Mouse (Mus musculus) c-Kit-positive CD71-positive TER-119-negative erythroid progenitor cells, embryonic 14.5 days (primary cell): ENCODE data around the gene Zfp385c.
"Not testable (repeated sequence)": the region's sequence is repeated elsewhere in the genome, so short reads cannot be mapped to it uniquely, and the experiment has no call there.

Experiments
- DNase-seq: peaks from one replicate; pipeline ENCODE4 v3.0.0-alpha.2; 2013; ENCODE audit warnings: low read depth

Zfp385c gene

DNA sequence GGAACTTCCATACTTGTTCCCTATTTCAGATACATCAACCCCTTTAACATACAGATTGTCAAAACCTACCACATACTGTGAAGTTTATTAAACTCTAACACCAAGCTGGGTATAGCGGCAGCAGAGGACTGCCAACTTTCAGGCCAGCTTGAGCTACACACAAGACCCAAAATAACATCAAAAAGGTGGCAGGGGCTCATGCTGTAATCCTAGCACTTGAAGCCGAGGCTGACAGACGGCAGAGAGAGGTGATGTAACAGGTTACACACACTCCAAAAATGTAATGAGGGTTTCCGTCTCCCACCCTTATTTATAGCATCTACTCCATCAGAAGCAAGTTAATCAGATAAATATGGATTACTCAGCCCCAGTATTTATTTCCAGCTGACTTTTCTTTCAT lies 96.7 kb downstream of the Zfp385c start:
- DNase-seq, result no peak

- no peak for DNase-seq
Measured at GRCm38 (mm10) chr11:100594608-100595007, 97.6 kb downstream of the Zfp385c start.

DNA sequence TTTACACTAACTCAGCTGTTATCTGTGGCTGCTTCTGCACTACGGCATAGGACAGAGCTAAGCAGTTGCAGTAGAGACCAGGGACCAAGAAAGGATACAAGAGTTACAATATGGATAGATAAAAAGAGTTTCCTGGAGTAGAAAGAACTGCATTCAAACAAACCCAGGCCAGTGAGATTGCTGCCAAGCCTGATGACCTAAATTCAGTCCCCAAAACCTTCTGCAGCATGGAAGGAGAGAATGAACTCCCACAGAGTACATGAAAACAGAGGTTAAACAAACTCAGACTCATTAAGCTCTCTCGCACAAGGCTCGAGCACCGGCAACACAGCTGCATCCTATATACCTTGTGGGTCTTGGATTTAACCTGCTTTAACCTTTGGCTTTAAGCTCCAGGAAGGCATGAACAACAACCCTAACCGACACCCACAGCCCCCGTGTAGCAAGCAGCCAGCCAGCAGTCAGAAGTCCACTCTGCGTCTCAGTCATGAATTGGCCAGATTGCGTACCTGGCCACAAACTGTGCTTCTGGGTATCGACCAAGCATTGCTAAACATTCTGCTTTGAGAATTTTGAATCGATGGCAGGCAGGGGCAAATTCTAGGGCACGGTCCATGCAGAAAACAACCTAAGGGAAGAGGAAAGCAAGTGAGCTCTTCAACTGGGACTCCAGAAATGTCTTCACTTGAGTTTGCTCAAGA lies 99.8 kb downstream of the Zfp385c start:
- DNase-seq, result no peak

- no peak for DNase-seq
Measured at GRCm38 (mm10) chr11:100588462-100588861, 103.8 kb downstream of the Zfp385c start.

DNA sequence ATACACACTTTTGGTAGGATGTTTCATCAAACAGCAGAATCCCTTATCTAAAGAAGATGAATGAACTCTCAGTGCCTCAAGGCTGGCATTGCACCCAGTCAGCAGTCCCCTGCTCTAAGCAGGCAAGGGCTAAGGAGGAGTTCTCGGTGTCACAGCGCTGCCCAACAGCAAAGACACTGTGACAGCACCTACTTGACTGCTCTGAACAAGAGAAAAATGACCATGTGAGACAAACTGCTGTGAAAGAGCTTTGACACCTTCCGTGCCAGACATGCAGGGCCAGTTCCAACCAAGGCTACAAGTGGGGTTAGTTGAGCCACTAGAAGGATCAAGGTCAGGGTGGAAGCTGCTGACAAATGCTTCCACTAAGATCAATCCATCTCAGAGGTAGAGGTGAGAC lies 107.1 kb downstream of the Zfp385c start:
- no peak for DNase-seq

GRCm38 (mm10) chr11:100584561-100584961 lies 107.7 kb downstream of the Zfp385c start:
- DNase-seq, result no peak

- DNase-seq, result no peak
Measured at GRCm38 (mm10) chr11:100582836-100583235, 109.4 kb downstream of the Zfp385c start.

- DNase-seq, result not testable (repeated sequence)
Measured at GRCm38 (mm10) chr11:100582413-100582812, 109.8 kb downstream of the Zfp385c start.

DNA sequence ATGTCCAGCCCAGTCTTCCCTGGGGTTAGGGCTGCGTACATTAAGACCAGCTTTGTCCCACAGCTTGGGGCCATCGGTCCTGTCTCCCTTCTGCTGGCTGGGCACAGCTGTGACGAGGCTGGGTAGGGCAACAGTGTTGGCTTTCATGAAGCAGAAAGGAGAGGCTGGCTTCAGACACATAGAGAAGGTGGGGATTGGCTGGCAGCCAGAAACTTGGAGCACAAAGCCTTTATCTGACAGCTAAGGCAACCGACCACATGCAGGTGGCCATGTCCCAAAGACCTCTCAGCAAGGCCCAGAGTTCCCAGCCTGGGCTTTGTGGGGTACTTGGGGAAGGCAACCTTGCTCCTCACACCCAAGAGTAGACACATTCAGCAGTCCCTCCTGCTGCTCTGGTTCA lies 110.5 kb downstream of the Zfp385c start:
- no peak for DNase-seq

GRCm38 (mm10) chr11:100580275-100580674 lies 112.0 kb downstream of the Zfp385c start:
- no peak for DNase-seq

- DNase-seq, result no peak
Measured at GRCm38 (mm10) chr11:100579116-100579799, 113.0 kb downstream of the Zfp385c start.

GRCm38 (mm10) chr11:100577852-100578599 lies 114.2 kb downstream of the Zfp385c start:
- no peak for DNase-seq
